Mouse (Mus musculus): Measurements from ENCODE around the gene Med25. TPM values are rescaled to one million over a fixed set of nuclear protein-coding genes. Genes with fewer than 3 reads are reported as not detected.

Med25 gene
- polyA plus RNA-seq, 1 experiment from 2014 or later: 179 TPM

GRCm38 (mm10) chr7:44908706-44909476 is 16.4 kb upstream of the Med25 start:
- no peaks in the 10 kb centered on the region for H3K4me1 ChIP-seq
- H3K36me3 ChIP-seq (replicated peaks): peaks cover 54% of the 10 kb centered on the region
- H3K4me2 ChIP-seq: no peak overlapping the region
- no peaks in the 10 kb centered on the region for H3K27me3 ChIP-seq (replicated peaks)
- 92% methylated on average over 15 of the region's 15 CpGs for WGBS
- H3K27ac ChIP-seq: no peak overlapping the region
- no peak overlapping the region for H3K4me3 ChIP-seq
- ATAC-seq (replicated peaks): no peak
- H3K9ac ChIP-seq: no peak overlapping the region
- no peaks in the 10 kb centered on the region for H3K9me3 ChIP-seq

DNA sequence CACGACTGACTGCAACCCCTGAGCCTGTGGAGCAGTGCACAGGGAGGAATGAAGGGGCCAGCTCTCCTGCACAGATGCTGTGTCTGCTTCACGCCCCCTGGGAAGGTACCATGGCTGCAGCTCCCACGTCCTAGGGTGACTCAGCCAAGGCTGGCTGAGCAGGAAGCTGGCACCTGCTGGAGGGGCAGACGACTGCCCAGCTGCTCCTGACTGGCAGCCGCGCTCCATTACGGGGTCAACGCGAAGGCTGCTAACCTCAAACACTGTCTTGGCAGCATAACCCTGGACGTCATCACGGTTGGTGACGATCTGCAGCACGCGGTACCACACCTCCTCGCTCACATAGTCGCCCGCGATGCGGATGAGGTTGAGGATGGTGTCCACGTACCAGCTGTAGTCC is 12.9 kb upstream of the Med25 start:
- 94% methylated on average over 20 of the region's 20 CpGs for WGBS
- H3K4me3 ChIP-seq: no peak overlapping the region
- H3K9ac ChIP-seq: no peak overlapping the region
- no peak for ATAC-seq (replicated peaks)
- H3K9me3 ChIP-seq: no peaks in the 10 kb centered on the region
- peaks cover 11% of the 10 kb centered on the region for H3K4me1 ChIP-seq
- no peaks in the 10 kb centered on the region for H3K27me3 ChIP-seq (replicated peaks)
- peaks cover 59% of the 10 kb centered on the region for H3K36me3 ChIP-seq (replicated peaks)
- no peak overlapping the region for H3K27ac ChIP-seq
- H3K4me2 ChIP-seq: no peak overlapping the region

GRCm38 (mm10) chr7:44901230-44901722 is 8.8 kb upstream of the Med25 start:
- WGBS: 21% methylated on average over 21 of the region's 21 CpGs
- Histone ChIP-seq H3K4me3 (no peak overlapping the region), H3K4me2 (peak overlapping the region; percentile 35), H3K9ac (no peak overlapping the region), H3K27me3 (replicated peaks) (no peaks in the 10 kb centered on the region), H3K36me3 (replicated peaks) (peaks cover 41% of the 10 kb centered on the region), H3K27ac (peak overlapping the region; percentile 13; the same call in 1 of the 2 replicates), H3K4me1 (peaks cover 33% of the 10 kb centered on the region), H3K9me3 (no peaks in the 10 kb centered on the region)
- ATAC-seq (replicated peaks): 0 out of 2 replicates have a peak, but pooled peaks have one; percentile 7

DNA sequence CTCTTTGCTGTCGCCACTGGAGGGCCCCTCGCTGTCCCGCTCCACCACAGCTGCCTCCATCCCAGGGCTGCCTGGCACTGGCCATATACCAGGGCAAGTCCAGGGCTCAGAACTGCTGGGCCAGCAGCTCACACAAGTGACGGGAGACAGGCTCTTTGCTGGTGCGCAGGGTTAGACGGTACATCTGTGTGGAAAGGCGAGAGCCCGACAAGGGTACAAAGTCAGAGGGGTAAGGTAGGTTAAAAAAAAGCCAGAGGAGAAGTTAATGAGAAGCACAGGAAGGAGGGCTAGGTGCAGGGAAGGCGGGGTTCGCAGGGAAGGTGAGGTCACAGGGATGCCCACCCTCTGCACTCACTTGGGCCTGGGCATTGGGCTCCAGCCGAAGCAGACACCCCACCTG is 8.1 kb upstream of the Med25 start:
- WGBS: 84% methylated on average over 11 of the region's 11 CpGs

DNA sequence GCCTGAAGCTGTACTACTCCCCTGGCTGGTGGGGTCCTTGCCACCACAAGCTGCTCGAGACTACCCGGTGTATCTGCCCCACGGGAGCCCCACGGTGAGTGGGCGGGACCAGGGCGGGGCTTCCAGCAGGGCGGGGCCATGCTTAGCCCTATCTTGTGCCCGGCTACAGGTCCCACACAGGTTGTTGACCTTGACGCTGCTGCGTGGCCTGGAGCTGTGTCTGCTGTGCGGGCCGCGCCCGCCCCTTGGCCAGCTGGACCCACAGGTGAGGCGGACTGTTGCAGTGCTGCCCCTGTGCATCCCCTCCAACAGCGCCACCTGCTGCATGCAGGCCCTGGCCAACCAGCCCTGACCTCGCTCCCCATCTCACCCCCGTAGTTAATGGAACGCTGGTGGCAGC is 6.1 kb upstream of the Med25 start:
- Histone ChIP-seq H3K4me2 (peak overlapping the region; percentile 2; the same call in 1 of the 2 replicates), H3K4me1 (peaks cover 50% of the 10 kb centered on the region), H3K9ac (no peak overlapping the region; the same call in 1 of the 2 replicates), H3K27ac (no peak overlapping the region), H3K27me3 (replicated peaks) (no peaks in the 10 kb centered on the region), H3K36me3 (replicated peaks) (peaks cover 14% of the 10 kb centered on the region), H3K9me3 (no peaks in the 10 kb centered on the region), H3K4me3 (no peak overlapping the region)
- WGBS: 36% methylated on average over 19 of the region's 19 CpGs
- no peak for ATAC-seq (replicated peaks)

More for the DNA sequence above, 8.1 kb upstream of the Med25 start:
- H3K9ac ChIP-seq: no peak overlapping the region
- H3K4me3 ChIP-seq: no peak overlapping the region
- H3K4me1 ChIP-seq: peaks cover 33% of the 10 kb centered on the region
- ATAC-seq (replicated peaks): no peak
- no peak overlapping the region for H3K4me2 ChIP-seq
- no peaks in the 10 kb centered on the region for H3K27me3 ChIP-seq (replicated peaks)
- no peaks in the 10 kb centered on the region for H3K9me3 ChIP-seq
- H3K27ac ChIP-seq: 0 out of 2 replicates have a peak overlapping the region, but pooled peaks have one; percentile 7
- H3K36me3 ChIP-seq (replicated peaks): peaks cover 34% of the 10 kb centered on the region

GRCm38 (mm10) chr7:44896499-44896898 is 4.0 kb upstream of the Med25 start:
- Histone ChIP-seq H3K4me1 (peaks cover 56% of the 10 kb centered on the region), H3K36me3 (replicated peaks) (peaks cover 6% of the 10 kb centered on the region; the same call in 1 of the 2 replicates), H3K27me3 (replicated peaks) (no peaks in the 10 kb centered on the region), H3K4me2 (peak overlapping the region; percentile 66), H3K9me3 (no peaks in the 10 kb centered on the region), H3K4me3 (peak overlapping the region; percentile 63), H3K27ac (peak overlapping the region; percentile 93), H3K9ac (peak overlapping the region; percentile 71)
- 26% methylated on average over 10 of the region's 10 CpGs for WGBS
- 0 out of 2 replicates have a peak, but pooled peaks have one; percentile 0 for ATAC-seq (replicated peaks)

DNA sequence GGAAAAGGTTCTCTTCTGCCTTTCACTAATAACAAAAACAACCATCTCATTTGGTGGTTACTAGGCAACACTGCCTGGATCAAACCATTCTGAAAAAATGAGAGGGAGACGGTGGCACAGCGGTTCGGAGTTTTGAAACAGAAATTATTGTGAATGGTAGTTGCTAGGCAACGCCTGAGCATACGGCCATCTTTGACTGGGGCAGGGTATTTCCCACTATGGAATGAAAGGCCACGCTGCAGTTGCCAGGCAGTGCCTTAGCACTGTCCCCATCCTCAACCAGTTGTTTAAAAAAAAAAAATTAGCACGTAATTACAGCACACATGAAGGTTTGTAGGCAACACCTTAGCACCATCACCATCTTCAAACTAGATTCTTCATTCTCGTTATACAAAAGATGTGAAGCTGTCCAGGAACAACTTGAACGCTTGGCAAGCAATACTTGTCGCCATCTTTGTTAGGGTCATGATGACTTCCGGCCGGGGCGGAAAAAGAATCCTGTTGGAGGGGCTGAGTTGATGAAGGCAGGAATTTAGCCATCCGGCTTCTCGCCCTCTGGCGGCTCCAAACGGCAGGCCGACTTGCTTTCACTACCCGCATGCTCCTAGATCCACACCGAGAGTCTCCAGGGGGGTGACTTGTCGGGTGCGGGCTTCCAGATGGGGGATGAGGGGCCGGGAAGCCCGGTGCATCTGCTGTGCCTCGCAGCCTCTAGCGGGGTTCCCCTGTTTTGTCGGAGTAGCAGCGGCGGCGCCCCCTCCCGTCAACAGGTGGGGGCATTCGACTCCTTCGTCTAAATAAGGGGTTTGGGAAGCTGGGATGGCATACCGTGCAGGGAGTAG is 3.3 kb upstream of the Med25 start, which contains the start of gene Fuz:
Gene Fuz (plus strand): TSS at position 487 of the 842 bp plus-strand sequence.
- Histone ChIP-seq H3K4me1 (peaks cover 56% of the 10 kb centered on the region), H3K4me2 (peak within 1 kb of the TSS; percentile 66), H3K36me3 (replicated peaks) (peaks cover 6% of the 10 kb centered on the region; the same call in 1 of the 2 replicates), H3K9ac (peak within 1 kb of the TSS; percentile 71), H3K4me3 (peak within 1 kb of the TSS; percentile 63), H3K27ac (peak within 1 kb of the TSS; percentile 93), H3K27me3 (replicated peaks) (no peaks in the 10 kb centered on the region), H3K9me3 (no peaks in the 10 kb centered on the region)
- peak; percentile 81 for ATAC-seq (replicated peaks)
- under 1% methylated on average over 34 of the region's 34 CpGs for WGBS

DNA sequence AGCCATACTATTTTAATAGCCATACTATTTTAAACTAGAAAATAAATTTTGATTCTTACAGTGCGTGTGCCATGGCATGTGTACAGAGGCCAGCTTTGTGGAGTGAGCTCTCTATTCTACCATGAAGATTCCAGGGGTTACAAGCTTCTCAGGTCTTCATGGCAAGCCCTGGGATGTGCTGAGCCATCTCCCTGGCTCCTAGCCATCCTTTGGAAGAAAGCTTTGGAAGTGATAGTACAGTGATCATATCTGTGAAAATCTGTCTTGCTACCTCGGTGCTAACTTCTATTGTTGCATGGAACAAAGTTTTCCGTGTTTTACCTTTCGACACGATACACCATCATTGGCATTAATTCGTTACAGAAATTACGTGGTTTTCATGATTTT is 2.7 kb upstream of the Med25 start:
- no peak for ATAC-seq (replicated peaks)
- Histone ChIP-seq H3K27me3 (replicated peaks) (no peaks in the 10 kb centered on the region), H3K4me3 (peak overlapping the region; percentile 63), H3K4me2 (peak overlapping the region; percentile 66), H3K9me3 (no peaks in the 10 kb centered on the region), H3K4me1 (peaks cover 61% of the 10 kb centered on the region), H3K9ac (no peak overlapping the region), H3K27ac (peak overlapping the region; percentile 93), H3K36me3 (replicated peaks) (0 out of 2 replicates have a peak, but pooled peaks cover 3% of the 10 kb centered on the region)
- 24% methylated on average over 7 of the region's 7 CpGs for WGBS

DNA sequence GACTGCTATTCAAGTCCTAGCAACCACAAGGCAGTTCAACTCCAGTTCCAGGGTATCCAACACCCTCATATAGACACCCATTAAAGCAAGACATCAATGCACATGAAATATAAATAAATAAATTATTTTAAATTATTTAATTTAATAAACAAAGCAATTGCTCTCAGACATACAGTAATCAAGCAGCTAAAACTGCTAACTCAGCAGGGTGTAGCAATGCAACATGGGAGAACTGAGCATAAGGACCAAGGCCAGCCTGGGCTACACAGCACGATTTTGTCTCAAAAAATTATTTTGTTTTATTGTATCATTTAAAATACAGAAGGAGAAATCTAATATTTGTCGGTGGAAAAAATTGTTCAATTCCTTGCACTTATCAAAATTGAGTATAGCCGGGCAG is 1.7 kb upstream of the Med25 start:
- WGBS: 86% methylated on average over 3 of the region's 3 CpGs
- Histone ChIP-seq H3K4me1 (peaks cover 69% of the 10 kb centered on the region), H3K4me2 (no peak overlapping the region), H3K4me3 (no peak overlapping the region), H3K27ac (peak overlapping the region; percentile 93), H3K9ac (no peak overlapping the region), H3K9me3 (no peaks in the 10 kb centered on the region), H3K36me3 (replicated peaks) (0 out of 2 replicates have a peak, but pooled peaks cover 2% of the 10 kb centered on the region), H3K27me3 (replicated peaks) (no peaks in the 10 kb centered on the region)
- ATAC-seq (replicated peaks): no peak

- WGBS: 4% methylated on average over 8 of the region's 8 CpGs
- H3K4me1 ChIP-seq: peaks cover 72% of the 10 kb centered on the region
Observed at GRCm38 (mm10) chr7:44893197-44893596, 685 bp upstream of the Med25 start.

DNA sequence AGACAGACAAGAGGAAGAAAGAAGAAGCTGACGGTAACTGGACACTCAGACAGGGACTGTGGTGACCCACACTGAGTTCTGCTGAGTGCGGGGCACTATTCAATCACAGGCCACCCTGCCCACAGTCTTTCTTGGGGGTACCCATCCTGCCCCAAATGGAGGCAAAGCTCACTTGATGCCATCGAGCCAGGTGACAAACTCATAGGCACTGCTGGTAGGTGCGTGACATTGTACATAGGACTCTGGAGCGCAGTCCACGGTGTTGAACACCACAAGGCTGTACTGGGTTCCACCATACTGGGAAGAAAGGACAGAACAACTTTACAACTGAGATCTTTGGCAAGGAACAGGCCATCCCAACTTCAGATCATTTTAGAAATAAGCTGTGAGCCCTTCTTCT is 901 bp downstream of the Med25 start:
- ATAC-seq (replicated peaks): no peak
- Histone ChIP-seq H3K27me3 (replicated peaks) (no peaks in the 10 kb centered on the region), H3K9ac (peak overlapping the region; percentile 75), H3K27ac (peak overlapping the region; percentile 99), H3K36me3 (replicated peaks) (peaks cover 5% of the 10 kb centered on the region; the same call in 1 of the 2 replicates), H3K4me1 (peaks cover 60% of the 10 kb centered on the region), H3K4me2 (peak overlapping the region; percentile 93), H3K4me3 (peak overlapping the region; percentile 92), H3K9me3 (no peaks in the 10 kb centered on the region)
- 10% methylated on average over 6 of the region's 6 CpGs for WGBS

More at GRCm38 (mm10) chr7:44893197-44893596, 685 bp upstream of the Med25 start:
- Histone ChIP-seq H3K27ac (peak overlapping the region; percentile 93), H3K9me3 (no peaks in the 10 kb centered on the region), H3K4me2 (peak overlapping the region; percentile 93), H3K27me3 (replicated peaks) (no peaks in the 10 kb centered on the region), H3K4me3 (peak overlapping the region; percentile 92), H3K36me3 (replicated peaks) (peaks cover 5% of the 10 kb centered on the region; the same call in 1 of the 2 replicates), H3K9ac (no peak overlapping the region)
- no peak for ATAC-seq (replicated peaks)

DNA sequence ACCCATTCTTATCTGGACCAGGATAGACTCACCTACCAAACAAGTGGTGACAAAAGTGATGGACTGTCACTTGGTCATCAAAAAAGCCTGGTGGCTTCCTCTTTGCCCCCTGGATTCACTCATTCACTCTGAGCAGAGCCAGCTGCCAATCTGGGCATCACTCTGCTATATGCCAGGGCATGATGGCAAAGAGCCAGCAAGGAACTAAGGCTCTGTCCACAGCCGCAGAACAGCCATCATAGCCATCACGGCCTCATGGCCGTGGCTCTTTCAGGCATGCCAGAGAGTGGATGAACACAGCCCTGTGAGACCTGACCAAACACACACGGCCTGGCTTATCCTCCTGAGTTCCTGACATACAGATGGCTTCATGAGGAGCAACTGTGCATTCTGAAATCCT is 1.8 kb downstream of the Med25 start:
- no peak for ATAC-seq (replicated peaks)
- Histone ChIP-seq H3K4me2 (peak overlapping the region; percentile 93), H3K9me3 (no peaks in the 10 kb centered on the region), H3K27me3 (replicated peaks) (no peaks in the 10 kb centered on the region), H3K4me3 (peak overlapping the region; percentile 92), H3K36me3 (replicated peaks) (peaks cover 5% of the 10 kb centered on the region; the same call in 1 of the 2 replicates), H3K9ac (peak overlapping the region; percentile 75; the same call in 1 of the 2 replicates), H3K27ac (no peak overlapping the region), H3K4me1 (peaks cover 57% of the 10 kb centered on the region)
- 56% methylated on average over 4 of the region's 4 CpGs for WGBS
